Mouse (Mus musculus) right cerebral cortex, postnatal 25 days (tissue): ENCODE measurements around the gene Tmem176b.

Experiments
- DNase-seq: peaks from one replicate; pipeline ENCODE4 v3.0.0; 2022

Tmem176b gene

GRCm38 (mm10) chr6:48784406-48784805 is 56.9 kb downstream of the Tmem176b start:
- DNase-seq, result no peak
